1 mouse cellular context compared by ENCODE assay signal in the genomic region with DNA sequence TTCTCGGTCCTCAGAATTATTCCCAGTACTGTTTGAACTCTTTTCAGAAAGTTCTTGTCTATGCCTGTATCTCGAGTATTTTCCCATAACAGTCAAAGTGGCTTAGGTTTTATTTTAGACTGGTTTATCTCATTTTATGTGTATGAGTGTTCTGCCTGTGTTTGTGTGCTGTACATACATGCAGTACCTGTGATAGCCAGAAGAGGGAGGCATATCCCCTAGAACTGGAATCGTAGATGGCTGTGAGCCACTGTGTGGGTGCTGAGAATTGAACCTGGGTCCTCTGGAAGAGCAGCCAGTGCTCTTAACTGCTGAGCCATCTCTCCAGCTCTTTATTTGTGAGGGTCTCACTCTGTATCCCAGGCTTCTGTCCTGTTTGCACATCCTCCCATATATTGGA.
TF ChIP-seq lines count a peak whose summit lies in the region.

No protein-coding gene starts in this region.

TF ChIP-seq in CH12.LX, 34 proteins besides CTCF, POLR2A, EP300 and RAD21:
- TF ChIP-seq HCFC1 (IDR thresholded peaks at IDR 0.05; ENCODE audit: low read depth, low read length): no peak
- TF ChIP-seq E2F4 (IDR thresholded peaks at IDR 0.05; ENCODE audit: insufficient replicate concordance, low read depth, low read length): no peak
- no peak for TF ChIP-seq USF1 (IDR thresholded peaks at IDR 0.05; ENCODE audit: low read depth, low read length)
- no peak for TF ChIP-seq TBP (conservative IDR thresholded peaks at IDR 0.05; ENCODE audit: low read depth, low read length)
- TF ChIP-seq NELFE (IDR thresholded peaks at IDR 0.05; ENCODE audit: low read depth, low read length): no peak
- no peak for TF ChIP-seq MAX (IDR thresholded peaks at IDR 0.05; ENCODE audit: low read length)
- no peak for TF ChIP-seq JUND (conservative IDR thresholded peaks at IDR 0.05; ENCODE audit: low read depth, low read length)
- TF ChIP-seq RCOR1 (conservative IDR thresholded peaks at IDR 0.05; ENCODE audit: low read depth, low read length): no peak
